Mouse (Mus musculus) brown adipose tissue, adult 24 weeks (tissue): ENCODE data around the gene Abcg3. TPM values are rescaled to one million over a fixed set of nuclear protein-coding genes. Genes with fewer than 3 reads are reported as not detected.

Source experiments
- polyA plus RNA-seq: library from polyadenylated mRNA; stranded (reverse); fragments of >200 nt; gene quantifications from 2 replicates; pipeline ENCODE4 v1.2.4, GENCODE M21; 2012; ENCODE audit not compliant: missing spikeins, insufficient read depth, insufficient read length

Gene Abcg3
- polyA plus RNA-seq, 1 experiment: 0.67 TPM

Other genes starting within 250 kb of the Abcg3 start
- 1.3 and 1.6 TPM in 2 replicates for gene Zfp951, start 122.6 kb downstream of the Abcg3 start, polyA plus RNA-seq
- gene Gbp9, start 156.8 kb upstream of the Abcg3 start, polyA plus RNA-seq: 4.8 and 7.0 TPM in 2 replicates
- 2.1 TPM in 1 of 2 replicates, not detected in the other for gene Gbp8, start 156.8 kb upstream of the Abcg3 start, polyA plus RNA-seq
- 4.8 and 5.8 TPM in 2 replicates for gene Gbp4, start 156.9 kb upstream of the Abcg3 start, polyA plus RNA-seq